Mouse (Mus musculus) heart, adult 9 months (tissue): ENCODE data around the gene Sik2.

Source experiments
- DNase-seq, 2 experiments: peaks; one replicate each; pipeline ENCODE4 v3.0.0; 2022; ENCODE audit warnings: low spot score in 2 of 2

The Sik2 gene

DNA sequence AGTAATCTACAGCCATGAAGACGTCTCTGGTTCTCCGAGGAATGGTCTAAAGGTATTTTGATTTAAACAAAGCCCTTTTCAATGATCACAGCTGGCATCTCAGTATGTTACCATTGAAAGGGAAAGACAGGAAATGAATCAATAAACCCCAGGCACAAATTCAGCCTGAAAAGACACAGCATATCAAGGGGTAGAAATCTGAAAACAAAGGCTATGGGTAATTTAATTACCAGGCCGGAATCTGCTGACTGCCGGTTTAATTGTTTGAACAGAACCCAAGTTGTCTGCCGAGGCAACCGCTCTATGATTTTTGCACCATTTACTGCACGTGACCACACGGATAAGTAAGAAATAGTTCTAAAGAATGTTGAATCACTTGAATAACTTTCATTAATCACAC lies 22.8 kb downstream of the Sik2 start:
- peak; percentile 7 to 34 for DNase-seq

DNA sequence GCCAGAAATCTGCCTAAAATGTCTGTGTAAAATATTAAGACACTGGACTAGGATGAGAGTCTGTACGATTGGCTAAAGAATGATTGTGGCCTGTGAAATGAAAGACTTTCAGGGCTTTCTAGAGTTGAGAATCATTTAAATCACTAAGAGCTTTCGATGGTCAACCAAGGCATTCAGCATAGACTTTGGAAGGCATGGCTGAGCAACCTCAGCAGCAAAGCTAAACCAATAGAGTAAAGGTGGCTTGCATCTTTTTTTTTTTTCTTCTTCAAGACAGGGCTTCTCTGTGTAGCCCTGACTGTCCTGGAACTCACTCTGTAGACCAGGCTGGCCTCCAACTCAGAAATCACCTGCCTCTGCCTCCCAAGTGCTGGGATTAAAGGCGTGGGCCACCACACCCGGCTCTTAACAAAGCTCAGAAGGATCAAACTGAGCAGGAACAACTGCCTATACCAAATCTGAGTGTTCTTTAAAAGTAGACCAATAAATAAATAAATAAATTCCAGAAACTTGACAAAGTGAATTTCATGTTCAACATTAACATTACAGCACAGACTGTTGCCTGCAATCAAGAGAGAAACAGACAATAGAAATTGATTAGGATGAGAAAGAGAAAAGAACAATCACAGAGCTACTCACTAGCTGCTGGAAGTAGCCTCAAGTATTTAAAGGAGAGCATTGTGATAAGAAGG lies 27.2 kb downstream of the Sik2 start:
- DNase-seq, result no peak

DNA sequence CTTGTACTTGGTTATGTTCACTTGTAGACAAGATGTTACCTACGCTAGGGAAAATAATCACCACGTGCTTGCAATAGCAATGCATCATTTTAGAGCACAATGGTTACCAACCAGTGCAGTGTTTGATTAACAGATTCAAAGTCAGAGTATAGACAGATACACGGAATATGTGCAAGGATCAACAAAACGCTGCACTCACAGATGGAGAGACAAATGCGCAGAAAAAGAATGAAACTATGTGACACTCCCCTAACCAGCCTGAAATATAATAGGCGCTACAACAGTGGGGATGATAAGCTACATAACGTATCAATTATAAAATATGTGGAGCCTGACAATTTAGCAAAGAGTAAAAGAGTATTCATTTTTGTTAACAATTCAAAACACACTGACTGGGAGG lies 34.2 kb downstream of the Sik2 start:
- no peak for DNase-seq

DNA sequence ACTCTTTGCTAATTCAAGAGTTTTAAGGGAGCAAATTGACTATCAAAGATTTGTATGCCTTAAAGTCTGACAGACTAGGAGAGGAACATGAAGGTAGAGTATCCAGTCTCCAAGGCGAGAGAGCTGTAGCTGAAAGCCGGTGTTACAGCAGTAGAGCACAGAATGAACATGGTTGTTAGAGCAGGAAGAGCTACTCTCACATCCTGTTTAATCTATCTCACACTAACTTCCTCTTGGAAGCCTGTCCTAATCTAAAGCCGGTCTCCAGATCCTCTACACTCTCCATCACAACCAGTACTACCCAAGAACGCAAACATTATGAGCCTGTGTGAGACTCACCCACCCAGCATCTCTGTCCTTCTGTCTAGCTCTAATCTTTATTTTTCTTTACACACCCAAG lies 38.5 kb downstream of the Sik2 start:
- DNase-seq, result no peak

DNA sequence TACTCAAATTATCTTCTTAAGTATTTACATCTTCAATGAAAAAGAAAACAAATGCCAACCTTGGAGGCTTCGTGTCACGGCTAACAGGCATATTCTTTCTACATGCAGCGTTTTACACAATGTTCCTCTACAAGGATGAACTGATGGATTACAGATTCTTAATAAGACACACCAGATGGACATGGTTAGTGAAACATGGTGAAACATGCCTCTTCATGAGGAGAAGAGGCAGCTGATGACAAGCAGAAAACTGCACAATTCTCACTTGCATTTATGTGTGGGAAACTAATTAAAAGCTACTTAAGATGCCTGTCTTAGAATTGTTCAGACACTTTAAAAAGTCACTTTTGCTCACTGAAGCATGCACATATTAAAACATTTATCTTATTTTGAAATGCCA lies 39.6 kb downstream of the Sik2 start:
- no peak for DNase-seq

DNA sequence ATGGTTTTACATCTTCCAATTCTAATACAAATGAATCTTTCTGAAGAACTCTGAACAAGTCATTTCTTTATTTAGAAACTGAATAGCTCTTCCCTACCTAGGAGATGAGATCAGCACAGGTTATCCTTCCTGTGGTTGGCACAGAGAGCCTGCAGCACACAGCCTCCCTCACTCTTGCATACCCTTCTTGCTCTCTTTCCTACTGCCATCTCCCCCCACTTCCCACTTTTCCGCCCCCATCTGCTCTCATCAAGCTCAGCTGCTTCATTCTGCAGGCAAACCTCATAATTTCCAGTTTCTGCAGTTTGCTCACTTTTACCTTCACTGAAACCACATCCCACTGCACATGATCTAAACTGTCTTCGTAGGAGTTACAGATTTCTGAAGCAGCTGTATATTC lies 42.6 kb downstream of the Sik2 start:
- DNase-seq, result no peak

DNA sequence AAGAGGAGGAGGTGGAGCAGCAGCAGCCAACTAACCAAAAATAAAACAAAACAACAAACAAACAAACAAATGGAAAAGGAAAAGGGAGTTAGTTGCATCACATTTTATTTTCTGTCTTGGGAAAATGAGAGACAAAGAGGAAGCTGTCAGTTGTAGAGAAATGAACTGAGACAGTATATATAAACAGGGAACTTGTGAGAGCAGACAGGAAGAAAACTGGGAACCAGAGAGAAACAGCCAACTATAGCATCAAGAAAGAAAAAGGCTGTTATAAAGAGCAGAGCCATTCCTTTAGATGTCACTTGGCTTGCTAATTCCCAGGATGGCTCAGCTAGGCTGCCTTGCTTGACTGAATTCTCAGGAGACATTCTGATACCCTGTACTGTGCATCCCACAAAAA lies 43.5 kb downstream of the Sik2 start:
- no peak for DNase-seq

DNA sequence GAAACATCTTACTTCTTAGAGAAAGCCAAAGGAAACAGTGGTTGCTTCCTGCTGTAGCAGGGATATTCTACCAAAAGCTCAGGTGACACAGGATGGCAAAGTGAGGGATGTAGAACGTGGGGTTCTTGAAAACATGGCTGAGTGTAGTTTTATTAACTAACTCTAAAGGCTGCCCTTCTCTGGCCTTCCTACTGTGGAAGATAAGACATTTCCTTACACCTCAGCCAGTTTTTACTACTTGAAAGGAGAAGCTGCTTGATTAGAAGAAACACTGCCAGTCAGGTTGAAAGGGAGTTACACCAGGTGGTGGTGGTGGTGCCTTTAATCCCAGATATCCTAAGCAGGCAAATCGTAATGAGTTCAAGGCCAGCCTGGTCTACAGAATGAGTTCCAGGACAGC lies 44.0 kb downstream of the Sik2 start:
- no peak for DNase-seq

DNA sequence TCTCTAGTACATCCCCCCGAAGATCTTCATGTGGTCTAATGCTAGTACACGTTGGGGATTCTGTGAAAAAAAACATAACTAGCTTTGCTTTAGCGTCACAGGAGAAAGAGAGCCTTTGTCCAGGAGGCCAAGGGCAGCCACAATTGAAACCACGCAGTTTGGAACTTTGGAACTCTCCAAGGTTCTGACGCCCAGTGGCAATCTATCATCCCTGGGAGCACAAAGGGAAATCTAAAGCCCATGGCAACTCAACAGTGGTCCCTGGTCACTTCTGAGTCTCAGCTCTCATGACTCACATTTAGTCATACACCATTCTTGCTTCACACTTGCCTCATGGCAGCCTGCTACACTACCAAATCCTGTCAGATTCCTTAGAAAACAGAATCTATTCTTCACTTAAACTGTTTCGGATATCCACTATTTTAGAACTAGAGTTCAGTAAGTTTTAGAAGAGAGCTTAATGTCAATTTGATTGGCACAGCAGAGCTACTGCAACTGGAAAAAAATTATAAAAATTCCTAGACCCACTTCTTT lies 50.9 kb downstream of the Sik2 start:
- no peak for DNase-seq

DNA sequence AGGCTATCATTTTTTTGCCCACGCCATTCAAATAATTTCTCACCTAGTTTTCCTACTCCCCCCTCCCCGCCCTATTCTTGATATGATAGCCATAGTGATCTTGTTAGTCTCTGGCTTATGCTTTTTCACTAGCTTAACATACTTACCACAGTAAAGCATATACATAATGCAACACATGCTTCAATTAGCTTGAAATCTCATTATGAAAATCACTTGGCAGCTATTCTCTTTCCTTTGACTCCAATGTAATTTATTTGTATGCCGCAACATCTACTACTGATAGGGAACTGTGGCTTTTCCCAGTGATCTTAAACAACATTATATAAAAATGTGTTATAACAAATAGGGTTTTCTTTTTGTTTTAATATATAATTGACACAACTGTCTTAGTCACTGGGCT lies 53.7 kb downstream of the Sik2 start:
- no peak for DNase-seq

DNA sequence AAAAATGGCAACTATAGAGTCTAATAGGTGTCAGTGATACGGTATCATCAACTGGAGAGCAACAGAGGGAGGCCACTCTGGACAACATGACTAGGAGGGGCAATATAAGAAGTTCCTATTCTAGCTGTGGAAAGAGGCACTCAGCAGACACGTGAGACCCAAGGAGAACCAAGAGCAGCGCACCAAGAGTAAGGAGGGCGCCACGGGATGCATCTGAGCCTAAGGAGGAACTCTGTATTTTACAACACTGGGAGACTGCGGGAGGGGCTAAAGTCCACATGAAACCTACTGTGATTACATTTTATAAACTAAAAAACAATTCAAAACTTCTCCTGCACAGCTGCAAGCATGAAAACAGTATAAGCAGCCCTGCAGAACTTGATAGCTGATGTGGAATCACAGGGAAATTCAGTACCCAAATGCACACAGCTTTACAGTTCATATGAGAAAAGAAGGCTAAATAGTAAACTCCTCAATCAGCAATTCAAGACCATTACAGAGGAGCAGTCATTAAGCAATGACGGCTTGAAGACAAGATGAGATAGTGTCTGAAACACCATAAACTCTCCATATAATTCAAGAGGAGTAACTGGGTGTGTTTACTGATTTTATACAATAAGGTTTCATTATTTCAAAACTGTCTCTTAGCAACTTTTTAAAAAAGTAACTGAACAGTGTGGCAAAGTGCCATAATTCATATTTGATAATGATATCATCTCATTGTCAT lies 60.6 kb downstream of the Sik2 start:
- DNase-seq, result peak in 1 of 2 experiments; percentile 10

DNA sequence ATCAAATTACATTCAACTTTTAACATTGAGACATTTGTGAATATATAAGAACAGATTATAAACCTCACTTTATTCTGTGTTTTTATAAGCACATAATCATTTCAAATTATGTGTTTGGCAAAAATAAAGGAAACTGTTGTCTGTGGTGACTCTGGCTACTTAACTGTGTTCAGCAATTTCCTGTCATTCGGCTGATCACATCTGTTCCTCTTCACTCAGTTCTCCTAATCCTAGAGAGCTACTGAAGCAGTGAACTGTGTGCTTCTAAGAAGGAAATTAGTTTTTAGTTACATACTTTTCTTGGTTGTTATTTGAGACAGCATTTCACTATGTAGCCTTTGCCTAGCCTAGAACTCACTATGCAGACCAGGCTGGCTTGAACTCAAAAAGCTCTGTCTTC lies 62.5 kb downstream of the Sik2 start:
- DNase-seq, result no peak

DNA sequence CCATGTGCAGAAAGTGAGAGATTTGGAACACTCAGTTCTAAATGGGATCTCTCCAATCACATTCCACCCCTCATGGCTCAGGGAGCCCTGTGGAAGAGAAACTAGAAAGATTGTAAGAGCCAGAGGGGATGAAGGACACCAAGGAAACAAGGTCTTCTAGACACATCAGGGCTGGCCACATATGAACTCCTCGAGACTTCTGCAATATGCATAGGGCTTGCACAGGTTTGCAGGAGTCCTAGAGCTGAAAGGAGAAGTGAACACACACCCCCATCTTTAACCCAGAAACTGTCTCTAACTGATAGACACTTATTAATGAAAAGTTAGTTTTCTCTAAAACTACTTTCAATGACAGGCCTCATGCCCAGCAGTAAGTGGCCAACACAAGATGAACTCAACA lies 64.0 kb downstream of the Sik2 start:
- DNase-seq, result peak in 1 of 2 experiments; percentile 10

DNA sequence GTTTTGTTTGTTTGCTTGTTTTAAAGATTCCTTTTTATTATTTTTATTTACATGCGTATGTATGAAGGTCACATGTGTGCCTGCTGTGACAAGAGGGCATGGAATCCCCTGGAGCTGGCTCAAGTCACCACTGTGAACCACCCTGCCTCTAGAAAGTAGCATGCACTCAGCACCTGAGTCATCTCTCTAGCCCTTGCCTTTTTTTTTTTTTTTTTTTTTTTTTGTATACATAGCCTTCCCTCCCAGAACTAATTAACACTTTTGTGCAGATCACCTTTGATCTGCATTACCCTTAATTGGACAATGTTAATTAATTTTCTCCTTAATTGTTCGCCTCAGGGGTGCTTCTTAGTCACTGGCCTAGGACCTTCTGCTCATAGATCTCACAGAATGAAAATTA lies 66.2 kb downstream of the Sik2 start:
- DNase-seq, result no peak

DNA sequence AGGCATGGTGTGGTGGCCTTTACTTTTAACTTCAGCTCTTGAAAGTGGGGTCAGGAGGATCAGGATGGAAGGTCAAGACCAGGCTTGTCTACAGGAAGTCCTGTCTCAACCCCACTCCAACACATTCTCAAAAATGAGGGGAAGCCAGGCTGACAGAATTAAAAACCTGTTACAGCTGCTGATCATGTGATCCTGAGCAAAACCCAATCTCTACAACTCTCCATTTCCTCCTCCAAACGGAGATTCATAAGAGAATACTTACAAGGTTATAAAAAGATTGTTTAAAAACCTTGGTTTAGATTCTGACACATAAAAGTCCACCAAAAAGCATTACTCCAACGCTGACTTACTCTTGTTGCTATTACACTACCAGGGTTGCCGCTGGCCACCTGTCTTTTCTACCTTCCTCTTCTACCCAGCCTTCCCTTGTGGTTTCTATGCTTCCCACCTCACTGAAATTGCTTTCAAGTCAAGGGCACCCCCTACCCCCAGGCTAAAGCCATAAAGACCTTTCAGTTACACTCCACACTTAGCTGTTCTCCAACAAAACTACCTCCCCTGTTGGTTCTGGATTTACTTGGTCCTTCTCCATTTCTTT lies 67.0 kb downstream of the Sik2 start:
- no peak for DNase-seq

DNA sequence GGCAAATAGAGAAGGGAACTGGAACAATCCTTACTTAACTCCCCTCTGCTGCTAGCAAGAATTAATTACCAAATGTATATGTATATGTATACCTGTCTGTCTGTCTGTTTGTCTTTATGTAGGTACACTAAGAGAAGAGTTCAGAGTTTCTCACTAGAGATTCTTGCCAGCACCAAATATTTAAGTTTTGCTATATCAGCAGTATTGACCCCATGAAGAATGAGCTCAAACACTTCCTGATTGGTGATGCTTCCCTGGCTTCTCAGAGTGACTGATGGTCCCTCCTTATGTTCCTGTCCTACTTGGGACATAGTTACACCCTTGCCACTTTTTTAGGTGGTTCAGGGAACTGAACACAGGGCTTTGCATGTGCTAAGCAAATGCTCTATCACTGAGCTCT lies 78.9 kb downstream of the Sik2 start:
- DNase-seq, result no peak

DNA sequence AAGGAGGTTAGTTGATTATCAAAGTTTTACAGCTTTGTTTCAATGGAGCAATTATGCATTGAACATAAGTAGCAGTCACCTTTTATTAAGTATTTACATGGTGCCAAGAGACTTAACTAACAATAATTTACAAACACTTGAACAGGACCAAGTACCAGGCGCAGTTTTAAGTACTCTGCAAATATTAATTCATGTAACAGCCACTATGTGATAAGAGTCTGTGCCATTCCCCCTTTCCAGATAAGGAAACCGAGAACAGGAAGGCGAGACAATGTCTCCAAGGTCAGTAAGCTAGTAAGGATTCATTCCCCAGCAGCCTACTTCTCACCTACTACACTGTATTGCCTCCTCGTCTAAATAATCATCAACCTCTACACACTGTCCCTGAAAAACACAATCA lies 83.1 kb downstream of the Sik2 start:
- DNase-seq, result no peak

DNA sequence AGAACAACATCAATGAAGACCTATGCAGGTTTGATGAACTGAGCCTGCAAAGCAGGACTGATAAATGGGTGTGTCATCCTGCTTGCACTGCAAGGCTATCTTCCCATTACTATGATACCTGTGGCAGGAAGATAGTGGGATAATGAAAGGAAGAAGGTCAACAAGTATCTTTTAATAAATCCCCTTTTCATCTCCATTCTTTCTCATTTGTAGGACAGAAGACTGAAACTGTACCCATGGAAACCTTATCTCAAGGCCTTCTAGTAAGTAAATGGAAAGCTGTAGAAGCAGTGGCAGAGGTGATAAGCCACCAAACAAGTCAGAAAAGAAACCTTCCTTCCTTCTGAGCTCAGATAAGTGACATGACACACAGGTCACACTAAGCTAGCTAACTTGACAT lies 84.4 kb downstream of the Sik2 start:
- DNase-seq, result no peak

DNA sequence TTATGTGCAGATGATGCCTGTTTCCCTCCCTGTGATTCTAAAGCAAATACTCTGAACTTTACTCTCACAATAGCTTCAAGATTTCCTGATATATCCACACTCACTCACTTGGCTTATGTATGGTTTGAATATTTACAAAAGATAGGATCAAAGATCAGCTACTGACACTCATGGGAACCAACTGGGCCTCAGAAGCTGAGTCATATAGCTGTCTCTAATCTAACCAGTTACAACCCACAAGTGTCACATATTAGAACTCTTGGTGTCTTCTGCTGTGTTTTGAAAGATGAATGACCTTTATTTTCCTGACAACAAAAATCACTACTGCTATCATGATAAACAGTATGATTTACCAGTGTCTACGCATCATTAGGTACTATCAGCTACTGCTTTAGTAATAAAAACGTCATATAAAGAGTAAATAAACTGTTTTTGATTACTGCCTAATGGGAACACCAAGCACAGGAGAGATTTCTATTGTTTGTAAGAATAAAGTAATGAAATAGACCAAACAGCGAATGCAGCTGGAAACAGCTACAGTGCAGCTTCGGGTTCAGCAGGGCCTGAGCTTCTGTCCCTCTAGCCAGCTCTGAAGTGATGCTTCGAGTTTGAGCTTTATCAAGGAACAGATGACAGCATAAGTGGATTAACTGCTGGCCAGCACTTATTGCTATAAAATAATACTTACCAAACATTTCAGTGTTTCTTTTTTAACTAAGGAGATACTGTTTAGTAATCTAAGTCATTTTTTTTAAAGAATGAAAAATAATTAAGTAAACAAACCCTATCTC lies 86.3 kb downstream of the Sik2 start:
- DNase-seq, result no peak

DNA sequence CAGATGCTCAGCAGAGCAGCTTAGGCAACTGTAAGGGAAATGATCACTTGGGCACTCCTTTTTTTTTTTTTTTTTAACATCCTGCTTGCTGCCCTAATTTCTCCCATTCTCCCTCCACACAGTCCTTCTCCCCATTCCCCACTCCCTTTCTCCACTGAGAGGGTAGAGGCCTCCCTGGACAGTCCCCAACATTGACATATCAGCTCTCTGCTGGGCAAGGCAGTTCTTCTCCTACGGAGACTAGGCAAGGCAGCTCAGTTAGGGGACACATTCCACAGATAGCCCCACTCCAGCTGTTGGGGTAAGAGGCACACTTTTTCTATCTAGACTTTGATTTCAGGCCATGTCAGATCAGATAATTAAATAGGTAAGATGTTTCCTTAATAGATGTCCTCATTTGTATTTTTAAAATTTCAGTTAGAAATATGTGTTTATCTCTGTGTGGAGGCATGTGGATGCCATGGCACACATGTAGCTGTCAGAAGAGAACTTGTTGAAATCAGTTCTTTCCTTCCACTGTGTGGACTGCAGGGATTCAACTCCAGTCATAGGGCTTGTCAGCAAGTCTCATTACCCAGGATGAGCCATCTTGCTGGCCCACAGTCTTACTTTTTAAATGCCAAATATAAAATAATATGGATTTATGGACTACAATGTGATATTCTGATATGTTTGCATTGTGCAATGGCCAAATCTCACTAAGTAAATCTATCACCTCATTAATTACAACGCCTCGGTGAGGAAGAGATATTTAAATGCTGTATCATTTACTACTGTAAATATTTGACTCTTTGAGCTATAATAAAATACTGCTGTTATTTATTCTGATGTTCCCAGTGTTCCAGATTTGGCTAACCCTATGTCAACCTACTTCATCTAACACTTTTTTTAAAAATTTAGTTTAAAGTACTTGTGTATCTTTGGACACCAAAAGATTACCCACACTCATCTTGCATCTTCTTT lies 87.7 kb downstream of the Sik2 start:
- no peak for DNase-seq

DNA sequence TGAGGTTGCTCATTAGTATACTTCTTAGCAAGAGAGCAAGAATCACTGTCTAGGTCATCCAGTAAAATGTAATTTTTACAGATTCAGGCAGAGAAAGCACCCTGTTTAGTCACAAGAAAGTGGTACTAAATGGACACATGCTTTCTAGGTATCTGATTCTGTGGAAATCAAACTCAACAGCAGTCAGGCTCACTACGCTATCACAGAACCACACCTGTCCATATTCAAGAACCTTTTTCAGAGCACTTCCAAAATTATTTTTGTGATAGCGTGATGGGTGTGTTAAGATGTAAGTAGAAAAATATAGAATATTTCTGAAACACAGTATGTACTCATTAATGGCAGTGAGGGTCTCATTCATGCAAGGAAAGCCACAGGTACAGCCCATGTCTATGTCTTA lies 89.3 kb downstream of the Sik2 start:
- DNase-seq, result no peak
